Mouse (Mus musculus) inflammation-experienced regulatory T-cells, adult 16 weeks (primary cell): ENCODE measurements around the gene 4921511M17Rik. TPM values are rescaled to one million over a fixed set of nuclear protein-coding genes. Genes with fewer than 3 reads are reported as not detected.

Experiments used
- polyA plus RNA-seq: library from polyadenylated mRNA; unstranded; fragments of 100-300 nt; shearing (Covaris generic); gene quantifications from one replicate; pipeline ENCODE4 v1.2.1, GENCODE M21; 2017

4921511M17Rik gene
- not detected for polyA plus RNA-seq

DNA sequence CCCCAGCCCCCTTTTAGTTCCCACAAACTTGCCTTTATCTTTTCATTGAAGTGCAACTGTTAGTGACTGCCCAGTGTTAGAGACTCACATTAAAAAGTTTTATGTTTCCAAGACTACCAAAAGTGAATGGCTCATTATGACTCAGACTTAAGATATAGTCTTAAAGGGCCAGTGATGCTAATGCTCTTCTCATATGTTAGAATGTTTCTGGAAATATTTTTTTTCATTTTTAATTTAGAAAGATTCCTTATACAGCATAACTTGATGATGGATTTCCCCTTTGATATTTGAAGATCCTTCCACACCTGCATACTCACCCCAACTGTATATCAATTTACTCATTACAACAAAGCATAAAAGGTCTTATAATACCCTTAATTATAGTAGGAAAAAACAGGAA lies at the start of gene 4921511M17Rik:
Gene 4921511M17Rik, minus strand, starts transcription at position 101 of the 400 bp plus-strand sequence.

DNA sequence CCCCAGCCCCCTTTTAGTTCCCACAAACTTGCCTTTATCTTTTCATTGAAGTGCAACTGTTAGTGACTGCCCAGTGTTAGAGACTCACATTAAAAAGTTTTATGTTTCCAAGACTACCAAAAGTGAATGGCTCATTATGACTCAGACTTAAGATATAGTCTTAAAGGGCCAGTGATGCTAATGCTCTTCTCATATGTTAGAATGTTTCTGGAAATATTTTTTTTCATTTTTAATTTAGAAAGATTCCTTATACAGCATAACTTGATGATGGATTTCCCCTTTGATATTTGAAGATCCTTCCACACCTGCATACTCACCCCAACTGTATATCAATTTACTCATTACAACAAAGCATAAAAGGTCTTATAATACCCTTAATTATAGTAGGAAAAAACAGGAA lies 21.3 kb upstream of the 4921511M17Rik start, which contains the start of gene Gm10057:
Gene Gm10057, minus strand, starts transcription at position 101 of the 400 bp plus-strand sequence.

DNA sequence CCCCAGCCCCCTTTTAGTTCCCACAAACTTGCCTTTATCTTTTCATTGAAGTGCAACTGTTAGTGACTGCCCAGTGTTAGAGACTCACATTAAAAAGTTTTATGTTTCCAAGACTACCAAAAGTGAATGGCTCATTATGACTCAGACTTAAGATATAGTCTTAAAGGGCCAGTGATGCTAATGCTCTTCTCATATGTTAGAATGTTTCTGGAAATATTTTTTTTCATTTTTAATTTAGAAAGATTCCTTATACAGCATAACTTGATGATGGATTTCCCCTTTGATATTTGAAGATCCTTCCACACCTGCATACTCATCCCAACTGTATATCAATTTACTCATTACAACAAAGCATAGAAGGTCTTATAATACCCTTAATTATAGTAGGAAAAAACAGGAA lies 21.1 kb downstream of the 4921511M17Rik start, which contains the start of gene Samt1:
Gene Samt1, minus strand, starts transcription at position 101 of the 400 bp plus-strand sequence.

Other genes starting within 250 kb of the 4921511M17Rik start
- 19.7 TPM for gene Spin2c, start 201.6 kb downstream of the 4921511M17Rik start, polyA plus RNA-seq
- gene Samt1, start 21.2 kb downstream of the 4921511M17Rik start, polyA plus RNA-seq = not detected
- not detected for gene Gm10057, start 21.2 kb upstream of the 4921511M17Rik start, polyA plus RNA-seq
- gene Gm15140, start 86.9 kb upstream of the 4921511M17Rik start, polyA plus RNA-seq = not detected